Mouse (Mus musculus): Measurements from ENCODE around the gene Khdc4. TPM values are rescaled to one million over a fixed set of nuclear protein-coding genes. Genes with fewer than 3 reads are reported as not detected.

Gene Khdc4
- polyA plus RNA-seq, 1 experiment from 2014 or later, result 61.1 TPM

DNA sequence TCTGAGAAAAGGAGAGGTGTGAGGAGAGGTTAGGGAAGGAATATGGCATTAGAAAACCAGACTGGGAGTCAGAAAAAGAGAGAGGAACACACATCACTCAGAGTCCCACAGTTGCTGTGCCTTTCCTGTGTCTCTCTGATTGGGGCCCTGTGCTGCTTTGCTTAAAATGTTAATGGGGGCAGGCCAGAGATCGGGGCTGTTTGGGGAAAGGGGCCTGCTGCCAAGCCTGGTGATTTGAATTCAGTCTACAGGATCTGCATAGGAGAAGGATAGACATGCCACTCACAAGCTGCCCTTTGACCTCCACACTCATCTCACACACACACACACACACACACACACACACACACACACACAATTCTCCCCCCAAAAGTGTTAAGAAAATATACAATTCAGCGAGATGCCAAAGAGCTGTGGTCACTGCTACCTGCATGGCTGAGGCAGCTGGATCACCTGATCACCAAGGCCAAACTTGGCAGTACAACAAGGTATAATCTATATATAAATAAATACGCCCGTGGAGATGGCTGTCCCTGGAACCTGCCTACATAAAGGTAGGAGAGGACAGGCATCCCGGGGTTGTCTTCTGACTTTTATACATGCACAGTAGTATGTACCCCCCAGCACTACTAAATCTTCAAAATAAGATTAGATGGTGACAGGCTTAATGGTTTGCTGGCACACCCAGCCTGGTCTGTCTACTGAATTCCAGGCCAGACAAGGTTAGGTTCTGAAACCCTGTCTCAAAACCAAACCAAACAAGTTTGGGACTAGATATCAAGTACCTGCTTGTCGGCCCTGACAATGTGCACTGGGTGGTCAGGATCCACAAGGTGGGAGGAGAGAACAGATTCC lies 31.9 kb upstream of the Khdc4 start:
- H3K27me3 ChIP-seq (replicated peaks; ENCODE audit: control insufficient read depth, insufficient read depth, low read length), result no peaks in the 10 kb centered on the region
- H3K4me2 ChIP-seq (ENCODE audit: low read depth, low read length), result no peak overlapping the region
- no peak overlapping the region for H3K27ac ChIP-seq (ENCODE audit: low read length)
- no peaks in the 10 kb centered on the region for H3K36me3 ChIP-seq (ENCODE audit: control insufficient read depth, insufficient read depth, low read length)
- H3K4me3 ChIP-seq (ENCODE audit: low read length), result no peak overlapping the region
- H3K4me1 ChIP-seq (ENCODE audit: control insufficient read depth, insufficient read depth, low read length), result peaks cover 17% of the 10 kb centered on the region; the same call in 1 of the 2 replicates
- WGBS, result 74% methylated on average over 6 of the region's 6 CpGs
- no peaks in the 10 kb centered on the region for H3K9me3 ChIP-seq (ENCODE audit: control insufficient read depth, low read length)
- no peak for ATAC-seq
- H3K9ac ChIP-seq (ENCODE audit: low read depth, low read length), result no peak overlapping the region

DNA sequence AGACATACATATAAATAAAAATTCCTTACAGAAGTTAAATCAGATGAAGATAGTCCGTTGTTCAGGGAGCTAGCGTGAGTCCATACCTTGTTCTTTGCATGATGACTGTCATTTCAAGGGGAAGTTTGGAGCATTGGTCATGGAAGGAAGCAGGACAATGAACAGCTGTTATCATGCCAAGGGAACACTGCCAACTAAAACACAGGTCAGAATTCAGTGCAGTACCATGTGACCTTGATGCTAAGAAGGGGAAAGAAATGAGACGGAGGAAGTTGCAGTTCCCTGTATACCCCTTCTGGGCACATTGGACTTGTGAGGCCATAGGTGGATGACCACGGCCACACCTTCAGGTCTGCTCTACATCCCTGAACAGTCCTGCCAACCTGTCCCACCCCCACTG lies 31.0 kb upstream of the Khdc4 start:
- ATAC-seq, result no peak
- Histone ChIP-seq H3K27ac (ENCODE audit: low read length) (no peak overlapping the region), H3K4me2 (ENCODE audit: low read depth, low read length) (no peak overlapping the region), H3K9me3 (ENCODE audit: control insufficient read depth, low read length) (no peaks in the 10 kb centered on the region), H3K27me3 (replicated peaks; ENCODE audit: control insufficient read depth, insufficient read depth, low read length) (no peaks in the 10 kb centered on the region), H3K4me1 (ENCODE audit: control insufficient read depth, insufficient read depth, low read length) (peaks cover 17% of the 10 kb centered on the region; the same call in 1 of the 2 replicates), H3K4me3 (ENCODE audit: low read length) (no peak overlapping the region), H3K9ac (ENCODE audit: low read depth, low read length) (no peak overlapping the region), H3K36me3 (ENCODE audit: control insufficient read depth, insufficient read depth, low read length) (no peaks in the 10 kb centered on the region)
- WGBS, result 80% methylated on average over 4 of the region's 4 CpGs

DNA sequence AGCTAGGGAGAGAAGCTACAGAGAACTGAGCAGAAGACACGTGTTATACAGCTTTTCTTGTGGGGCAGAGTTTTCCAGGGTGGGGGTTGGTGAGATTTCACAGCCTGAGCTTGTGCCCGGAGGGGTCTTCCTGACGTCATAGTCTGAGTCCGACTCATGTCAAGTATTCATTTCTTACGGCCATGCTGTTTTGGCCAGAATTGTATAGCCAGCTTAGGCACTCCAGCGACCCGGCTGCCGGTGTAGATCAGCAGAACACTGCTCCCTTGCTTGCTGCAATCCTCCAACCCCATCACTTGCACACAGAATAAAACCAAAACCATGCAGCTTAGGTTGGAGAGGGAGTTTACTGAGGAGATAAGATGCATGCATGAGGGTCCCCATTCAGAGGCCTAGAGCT lies 30.0 kb upstream of the Khdc4 start:
- Histone ChIP-seq H3K9ac (ENCODE audit: low read depth, low read length) (no peak overlapping the region), H3K4me2 (ENCODE audit: low read depth, low read length) (no peak overlapping the region), H3K4me1 (ENCODE audit: control insufficient read depth, insufficient read depth, low read length) (peaks cover 17% of the 10 kb centered on the region; the same call in 1 of the 2 replicates), H3K27me3 (replicated peaks; ENCODE audit: control insufficient read depth, insufficient read depth, low read length) (no peaks in the 10 kb centered on the region), H3K4me3 (ENCODE audit: low read length) (no peak overlapping the region), H3K9me3 (ENCODE audit: control insufficient read depth, low read length) (no peaks in the 10 kb centered on the region), H3K36me3 (ENCODE audit: control insufficient read depth, insufficient read depth, low read length) (no peaks in the 10 kb centered on the region), H3K27ac (ENCODE audit: low read length) (no peak overlapping the region)
- WGBS, result 84% methylated on average over 8 of the region's 8 CpGs
- no peak for ATAC-seq

DNA sequence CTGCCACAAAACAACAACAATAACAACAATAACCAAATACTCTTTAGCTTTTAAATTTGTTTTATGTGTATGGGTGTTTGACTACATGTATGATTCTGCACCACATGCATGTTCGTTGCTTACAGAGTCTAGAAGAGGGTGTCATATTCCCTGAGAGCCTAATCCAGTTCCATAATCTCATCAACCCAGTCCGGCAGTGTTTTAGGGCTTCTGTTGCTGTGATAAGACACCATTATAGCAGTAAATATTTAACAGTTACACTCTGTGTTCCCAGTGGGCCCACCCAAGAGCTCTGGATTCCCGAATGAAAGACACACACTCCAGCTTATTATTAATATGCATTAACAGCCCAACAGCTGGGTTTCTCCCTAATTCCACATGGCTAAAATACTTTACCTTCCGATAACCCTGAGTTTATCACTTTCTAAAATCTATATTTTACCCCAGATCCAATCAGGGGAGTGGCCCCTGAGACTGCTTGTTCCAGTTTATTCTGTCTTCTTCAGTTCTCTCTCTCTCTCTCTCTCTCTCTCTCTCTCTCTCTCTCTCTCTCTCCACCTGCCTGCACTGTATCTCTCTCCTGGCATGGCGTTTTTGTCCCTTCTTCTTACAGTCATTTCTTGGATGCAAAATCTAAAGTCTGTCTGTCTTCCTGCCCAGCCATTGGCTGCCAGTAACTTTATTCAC lies 27.0 kb upstream of the Khdc4 start:
- no peak for ATAC-seq
- Histone ChIP-seq H3K4me1 (ENCODE audit: control insufficient read depth, insufficient read depth, low read length) (0 out of 2 replicates have a peak, but pooled peaks cover under 1% of the 10 kb centered on the region), H3K27me3 (replicated peaks; ENCODE audit: control insufficient read depth, insufficient read depth, low read length) (no peaks in the 10 kb centered on the region), H3K36me3 (ENCODE audit: control insufficient read depth, insufficient read depth, low read length) (no peaks in the 10 kb centered on the region), H3K4me3 (ENCODE audit: low read length) (no peak overlapping the region), H3K9ac (ENCODE audit: low read depth, low read length) (no peak overlapping the region), H3K4me2 (ENCODE audit: low read depth, low read length) (no peak overlapping the region), H3K9me3 (ENCODE audit: control insufficient read depth, low read length) (peaks cover 3% of the 10 kb centered on the region; the same call in 1 of the 2 replicates), H3K27ac (ENCODE audit: low read length) (no peak overlapping the region)
- 51% methylated on average over 5 of the region's 5 CpGs for WGBS

DNA sequence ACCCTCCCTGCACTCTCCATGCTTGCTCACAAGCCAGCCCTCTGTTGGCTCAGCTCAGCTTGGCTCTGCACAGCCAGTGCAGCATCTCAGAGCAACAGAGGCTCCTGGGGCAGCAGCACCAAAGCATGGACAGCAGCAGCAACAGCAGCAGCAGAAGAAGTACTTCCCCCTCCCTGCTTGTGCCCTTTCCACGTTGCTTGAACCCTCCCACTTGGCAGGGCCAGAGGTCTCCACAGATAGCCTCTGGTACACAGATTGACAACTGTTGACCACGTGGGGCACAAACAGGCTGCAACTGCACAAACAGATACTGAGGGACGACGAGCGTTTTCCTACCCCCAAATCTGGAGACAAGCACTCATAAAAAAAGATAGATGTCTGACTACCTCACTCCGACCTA lies 25.8 kb upstream of the Khdc4 start:
- Histone ChIP-seq H3K36me3 (ENCODE audit: control insufficient read depth, insufficient read depth, low read length) (no peaks in the 10 kb centered on the region), H3K4me1 (ENCODE audit: control insufficient read depth, insufficient read depth, low read length) (no peaks in the 10 kb centered on the region), H3K4me3 (ENCODE audit: low read length) (no peak overlapping the region), H3K4me2 (ENCODE audit: low read depth, low read length) (no peak overlapping the region), H3K27ac (ENCODE audit: low read length) (no peak overlapping the region), H3K9me3 (ENCODE audit: control insufficient read depth, low read length) (peaks cover 3% of the 10 kb centered on the region; the same call in 1 of the 2 replicates), H3K27me3 (replicated peaks; ENCODE audit: control insufficient read depth, insufficient read depth, low read length) (no peaks in the 10 kb centered on the region), H3K9ac (ENCODE audit: low read depth, low read length) (no peak overlapping the region)
- no peak for ATAC-seq
- WGBS, result 33% methylated on average over 6 of the region's 6 CpGs

DNA sequence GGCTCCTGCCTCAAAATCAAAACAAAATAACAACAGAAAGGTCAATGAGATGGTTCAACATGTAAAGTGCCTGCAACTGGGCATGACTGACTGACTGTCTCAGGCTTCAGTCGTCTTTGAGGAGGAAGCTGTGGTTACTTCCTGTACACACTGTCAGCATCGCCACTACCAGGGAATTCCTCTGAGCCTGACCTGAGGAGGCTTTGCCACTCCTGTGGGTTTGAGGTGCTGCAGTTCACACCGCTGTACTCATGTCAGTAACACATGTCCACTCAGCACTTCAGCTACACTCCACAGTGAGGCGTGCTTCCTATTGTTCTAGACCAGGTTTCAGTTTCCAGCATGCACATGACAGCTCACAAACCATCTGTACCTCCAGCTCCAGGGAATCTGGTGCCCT lies 21.5 kb upstream of the Khdc4 start:
- ATAC-seq, result no peak
- Histone ChIP-seq H3K4me2 (ENCODE audit: low read depth, low read length) (no peak overlapping the region), H3K27me3 (replicated peaks; ENCODE audit: control insufficient read depth, insufficient read depth, low read length) (no peaks in the 10 kb centered on the region), H3K9me3 (ENCODE audit: control insufficient read depth, low read length) (peaks cover 3% of the 10 kb centered on the region; the same call in 1 of the 2 replicates), H3K4me3 (ENCODE audit: low read length) (no peak overlapping the region), H3K27ac (ENCODE audit: low read length) (no peak overlapping the region), H3K36me3 (ENCODE audit: control insufficient read depth, insufficient read depth, low read length) (no peaks in the 10 kb centered on the region), H3K9ac (ENCODE audit: low read depth, low read length) (no peak overlapping the region), H3K4me1 (ENCODE audit: control insufficient read depth, insufficient read depth, low read length) (no peaks in the 10 kb centered on the region)
- 71% methylated on average over 4 of the region's 4 CpGs for WGBS

DNA sequence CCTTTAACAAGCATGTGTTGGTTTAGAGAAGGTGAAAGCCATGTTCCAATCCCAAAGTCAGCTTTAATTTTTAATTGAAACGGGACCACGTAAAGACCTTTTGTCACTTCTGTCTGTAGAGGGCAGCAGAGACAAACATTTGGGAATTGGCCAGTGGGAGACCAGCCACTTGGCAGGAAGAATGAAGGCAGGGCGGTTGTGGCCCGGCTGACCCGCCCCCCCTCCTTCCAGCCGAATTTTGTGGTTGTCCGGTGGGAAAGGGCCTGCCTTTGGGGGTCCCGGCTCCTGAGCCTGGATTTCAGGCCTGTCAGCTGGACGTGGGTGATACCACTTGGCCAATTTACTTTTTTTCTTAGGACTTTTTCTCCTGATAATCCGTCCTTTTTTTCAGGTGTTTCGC lies 8.2 kb upstream of the Khdc4 start:
- WGBS, result 13% methylated on average over 11 of the region's 11 CpGs
- Histone ChIP-seq H3K4me1 (ENCODE audit: control insufficient read depth, insufficient read depth, low read length) (no peaks in the 10 kb centered on the region), H3K4me3 (ENCODE audit: low read length) (peak overlapping the region; percentile 43), H3K27ac (ENCODE audit: low read length) (no peak overlapping the region), H3K36me3 (ENCODE audit: control insufficient read depth, insufficient read depth, low read length) (no peaks in the 10 kb centered on the region), H3K27me3 (replicated peaks; ENCODE audit: control insufficient read depth, insufficient read depth, low read length) (no peaks in the 10 kb centered on the region), H3K9ac (ENCODE audit: low read depth, low read length) (peak overlapping the region; percentile 69), H3K9me3 (ENCODE audit: control insufficient read depth, low read length) (no peaks in the 10 kb centered on the region), H3K4me2 (ENCODE audit: low read depth, low read length) (peak overlapping the region; percentile 59)
- ATAC-seq, result peak; percentile 81

DNA sequence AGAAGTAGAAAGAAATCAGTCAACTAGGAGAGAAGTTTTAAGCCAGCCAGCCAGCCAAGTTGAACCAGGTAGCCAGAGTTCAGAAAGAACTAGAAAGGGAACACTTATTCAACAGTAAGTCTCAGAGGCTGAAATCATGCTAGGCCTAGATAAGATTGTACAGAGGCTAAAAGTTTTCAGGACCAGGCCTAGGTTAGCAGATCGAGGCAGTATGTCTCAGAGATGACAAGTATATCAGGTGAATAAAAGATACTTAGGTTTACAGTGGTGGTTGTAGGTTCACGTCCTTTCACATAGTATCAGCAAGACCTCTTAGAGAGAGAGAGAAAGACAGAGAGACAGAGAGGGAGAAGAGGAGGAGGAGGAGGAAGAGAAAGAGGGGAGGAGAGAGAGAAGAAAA lies 1.8 kb upstream of the Khdc4 start:
- Histone ChIP-seq H3K27me3 (replicated peaks; ENCODE audit: control insufficient read depth, insufficient read depth, low read length) (no peaks in the 10 kb centered on the region), H3K27ac (ENCODE audit: low read length) (peak overlapping the region; percentile 51), H3K9ac (ENCODE audit: low read depth, low read length) (no peak overlapping the region), H3K4me1 (ENCODE audit: control insufficient read depth, insufficient read depth, low read length) (peaks cover 14% of the 10 kb centered on the region), H3K9me3 (ENCODE audit: control insufficient read depth, low read length) (no peaks in the 10 kb centered on the region), H3K36me3 (ENCODE audit: control insufficient read depth, insufficient read depth, low read length) (peaks cover 5% of the 10 kb centered on the region; the same call in 1 of the 2 replicates), H3K4me3 (ENCODE audit: low read length) (no peak overlapping the region), H3K4me2 (ENCODE audit: low read depth, low read length) (no peak overlapping the region)
- WGBS, result 66% methylated on average over 2 of the region's 2 CpGs
- ATAC-seq, result no peak

DNA sequence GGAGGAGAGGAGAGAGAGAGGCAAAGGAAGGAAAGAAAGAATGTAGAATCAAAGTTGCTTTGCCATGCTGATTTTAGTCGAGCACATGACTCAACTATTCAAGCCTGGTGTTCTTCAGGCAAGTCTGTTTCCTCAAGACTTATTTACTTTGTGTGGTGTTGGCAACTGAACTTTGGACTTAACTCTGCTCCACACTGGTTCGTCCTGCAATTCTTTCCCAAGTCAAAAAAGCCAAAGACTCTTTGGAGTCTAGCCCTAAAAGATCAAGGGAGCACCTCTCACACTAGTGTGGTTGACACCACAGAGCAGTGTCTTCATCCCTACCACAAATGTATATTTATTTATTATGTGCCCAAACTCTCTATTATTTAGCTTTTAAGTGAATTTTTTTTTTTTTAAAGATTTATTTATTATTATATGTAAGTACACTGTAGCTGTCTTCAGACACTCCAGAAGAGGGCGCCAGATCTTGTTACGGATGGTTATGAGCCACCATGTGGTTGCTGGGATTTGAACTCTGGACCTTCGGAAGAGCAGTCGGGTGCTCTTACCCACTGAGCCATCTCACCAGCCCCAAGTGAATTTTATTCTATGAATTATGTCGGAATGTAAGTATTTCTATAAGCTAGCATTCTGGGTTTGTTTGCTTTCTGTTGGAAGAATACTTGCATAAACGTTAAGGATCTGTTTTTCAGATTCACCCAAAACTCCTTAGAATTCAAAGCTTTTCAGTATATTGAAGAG lies 1.2 kb upstream of the Khdc4 start:
- Histone ChIP-seq H3K4me1 (ENCODE audit: control insufficient read depth, insufficient read depth, low read length) (peaks cover 14% of the 10 kb centered on the region), H3K9ac (ENCODE audit: low read depth, low read length) (peak overlapping the region; percentile 69; the same call in 1 of the 2 replicates), H3K36me3 (ENCODE audit: control insufficient read depth, insufficient read depth, low read length) (peaks cover 5% of the 10 kb centered on the region; the same call in 1 of the 2 replicates), H3K4me2 (ENCODE audit: low read depth, low read length) (peak overlapping the region; percentile 63), H3K27me3 (replicated peaks; ENCODE audit: control insufficient read depth, insufficient read depth, low read length) (no peaks in the 10 kb centered on the region), H3K27ac (ENCODE audit: low read length) (peak overlapping the region; percentile 98), H3K9me3 (ENCODE audit: control insufficient read depth, low read length) (no peaks in the 10 kb centered on the region), H3K4me3 (ENCODE audit: low read length) (peak overlapping the region; percentile 100)
- ATAC-seq, result peak; percentile 43
- 54% methylated on average over 7 of the region's 8 CpGs for WGBS

Data from intestine, embryonic 16.5 days (tissue).